Mouse (Mus musculus): ENCODE measurements at regions not wholly inside any gene's neighbourhood (a gene's known extent, or its start where the extent isn't known, plus 50 kb on each side); places are given as distances from the start of the nearest gene placed in this dataset.

GRCm38 (mm10) chr7:69578958-69579810, 787.4 kb downstream of the Nr2f2 start:
- DNase-seq (ENCODE audit: low read depth): no peak

GRCm38 (mm10) chr7:69577754-69578153, 788.8 kb downstream of the Nr2f2 start:
- DNase-seq (ENCODE audit: low read depth): no peak

GRCm38 (mm10) chr7:69576596-69576995, 789.9 kb downstream of the Nr2f2 start:
- peak; percentile 84 for DNase-seq (ENCODE audit: low read depth)

GRCm38 (mm10) chr7:69573730-69574129, 792.8 kb downstream of the Nr2f2 start:
- DNase-seq (ENCODE audit: low read depth): peak; percentile 47

GRCm38 (mm10) chr7:69572626-69573394, 793.7 kb downstream of the Nr2f2 start:
- DNase-seq (ENCODE audit: low read depth): no peak

- DNase-seq (ENCODE audit: low read depth): no peak
Observed at GRCm38 (mm10) chr7:69566949-69567348, 799.6 kb downstream of the Nr2f2 start.

GRCm38 (mm10) chr7:69564432-69564831, 802.1 kb downstream of the Nr2f2 start:
- DNase-seq (ENCODE audit: low read depth): peak; percentile 80

GRCm38 (mm10) chr7:69554776-69555175, 805.7 kb upstream of the Arrdc4 start:
- DNase-seq (ENCODE audit: low read depth): peak; percentile 51

- DNase-seq (ENCODE audit: low read depth): peak; percentile 83
Observed at GRCm38 (mm10) chr7:69553981-69554380, 804.9 kb upstream of the Arrdc4 start.

GRCm38 (mm10) chr7:69536072-69536471, 787.0 kb upstream of the Arrdc4 start:
- no peak for DNase-seq (ENCODE audit: low read depth)

GRCm38 (mm10) chr7:69513966-69514365, 764.9 kb upstream of the Arrdc4 start:
- DNase-seq (ENCODE audit: low read depth): peak; percentile 71

- DNase-seq (ENCODE audit: low read depth): no peak
Observed at GRCm38 (mm10) chr7:69510389-69510788, 761.3 kb upstream of the Arrdc4 start.

GRCm38 (mm10) chr7:69493062-69493930, 744.3 kb upstream of the Arrdc4 start:
- peak; percentile 71 for DNase-seq (ENCODE audit: low read depth)

- peak; percentile 94 for DNase-seq (ENCODE audit: low read depth)
Observed at GRCm38 (mm10) chr7:69490566-69491466, 741.8 kb upstream of the Arrdc4 start.

GRCm38 (mm10) chr7:69488630-69489029, 739.6 kb upstream of the Arrdc4 start:
- no peak for DNase-seq (ENCODE audit: low read depth)

- DNase-seq (ENCODE audit: low read depth): peak; percentile 49
Observed at GRCm38 (mm10) chr7:69487111-69487510, 738.1 kb upstream of the Arrdc4 start.

GRCm38 (mm10) chr7:69484552-69484951, 735.5 kb upstream of the Arrdc4 start:
- no peak for DNase-seq (ENCODE audit: low read depth)
